Mouse (Mus musculus): ENCODE data around the gene Reep6. TPM values are rescaled to one million over a fixed set of nuclear protein-coding genes. Genes with fewer than 3 reads are reported as not detected.
"Not testable (repeated sequence)": the region's sequence is repeated elsewhere in the genome, so short reads cannot be mapped to it uniquely, and the experiment has no call there.

Gene Reep6
- polyA plus RNA-seq, 1 experiment from 2014 or later, result 6.6 TPM

DNA sequence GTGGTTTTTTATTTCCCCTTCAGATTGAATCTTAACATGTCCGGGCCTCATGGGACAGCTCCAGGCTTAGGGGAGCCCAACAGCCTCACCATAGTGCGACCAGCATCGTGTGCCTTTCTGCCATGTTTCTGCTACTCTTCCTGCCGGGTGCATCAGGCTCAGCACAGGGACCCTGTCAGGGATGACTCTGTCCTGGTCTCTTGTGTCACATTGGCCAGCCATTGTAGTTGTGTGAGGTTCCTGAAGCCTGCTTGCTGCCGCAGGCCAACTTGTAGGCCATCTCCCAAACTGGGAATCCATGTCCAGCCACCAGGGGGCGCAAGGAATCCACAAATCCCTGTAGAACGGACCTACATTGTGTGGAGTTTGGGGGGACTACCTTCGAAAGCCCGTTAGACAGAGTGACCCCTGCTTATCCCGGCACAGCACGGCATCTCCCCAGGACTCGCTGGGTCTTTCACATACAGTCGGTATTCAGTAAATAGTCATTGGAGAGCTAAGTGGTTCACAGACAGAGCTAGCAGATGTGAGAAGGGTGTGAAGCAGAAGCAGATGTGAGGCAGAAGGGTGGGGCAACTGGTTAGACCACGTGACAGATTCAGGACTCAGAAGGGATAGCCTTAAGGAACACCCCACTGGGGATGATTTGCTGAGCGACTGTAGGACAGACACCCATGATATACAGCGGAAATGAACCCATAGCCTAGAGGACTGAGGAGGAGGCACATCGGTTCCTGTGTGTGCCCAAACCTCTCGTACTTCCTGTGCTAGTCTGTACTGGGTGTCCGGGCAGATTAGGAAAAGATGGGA, 10.4 kb downstream of the Reep6 start:
- Histone ChIP-seq H3K9me3 (no peaks in the 10 kb centered on the region), H3K27me3 (replicated peaks; ENCODE audit: low read depth, poor library complexity, severe bottlenecking) (peaks cover 87% of the 10 kb centered on the region), H3K36me3 (replicated peaks) (0 out of 2 replicates have a peak, but pooled peaks cover 4% of the 10 kb centered on the region), H3K27ac (replicated peaks) (no peak overlapping the region), H3K4me3 (peak overlapping the region; percentile 28; the same call in 1 of the 2 replicates), H3K4me1 (peaks cover 48% of the 10 kb centered on the region)
- 24% methylated on average over 19 of the region's 19 CpGs for WGBS
- DNase-seq (ENCODE audit: low spot score), result peak; percentile 89

DNA sequence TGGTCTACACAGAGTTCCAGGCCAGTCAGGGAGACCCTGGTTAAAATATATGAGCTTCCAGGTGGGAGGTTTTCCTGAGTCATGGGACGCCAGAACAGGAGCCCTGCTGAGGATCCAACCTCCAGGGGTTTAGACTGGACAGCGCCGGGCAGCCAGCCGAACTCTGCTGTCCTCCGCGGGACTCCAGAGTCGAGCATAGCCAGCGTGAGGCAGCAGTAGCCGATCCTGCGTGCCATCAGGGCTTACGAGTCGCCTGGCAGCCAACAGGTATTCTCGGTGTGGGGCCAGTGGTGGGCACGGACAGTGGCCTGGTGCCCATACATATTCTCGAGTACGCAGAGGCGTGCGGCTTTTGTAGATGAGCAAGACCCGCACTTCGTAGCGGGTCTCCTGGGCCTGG, 11.3 kb downstream of the Reep6 start:
- Histone ChIP-seq H3K36me3 (replicated peaks) (no peaks in the 10 kb centered on the region), H3K9me3 (no peaks in the 10 kb centered on the region), H3K4me3 (peak overlapping the region; percentile 57), H3K4me1 (peaks cover 53% of the 10 kb centered on the region), H3K27me3 (replicated peaks; ENCODE audit: low read depth, poor library complexity, severe bottlenecking) (peaks cover 87% of the 10 kb centered on the region), H3K27ac (replicated peaks) (no peak overlapping the region)
- peak; percentile 28 for DNase-seq (ENCODE audit: low spot score)
- 8% methylated on average over 21 of the region's 21 CpGs for WGBS

DNA sequence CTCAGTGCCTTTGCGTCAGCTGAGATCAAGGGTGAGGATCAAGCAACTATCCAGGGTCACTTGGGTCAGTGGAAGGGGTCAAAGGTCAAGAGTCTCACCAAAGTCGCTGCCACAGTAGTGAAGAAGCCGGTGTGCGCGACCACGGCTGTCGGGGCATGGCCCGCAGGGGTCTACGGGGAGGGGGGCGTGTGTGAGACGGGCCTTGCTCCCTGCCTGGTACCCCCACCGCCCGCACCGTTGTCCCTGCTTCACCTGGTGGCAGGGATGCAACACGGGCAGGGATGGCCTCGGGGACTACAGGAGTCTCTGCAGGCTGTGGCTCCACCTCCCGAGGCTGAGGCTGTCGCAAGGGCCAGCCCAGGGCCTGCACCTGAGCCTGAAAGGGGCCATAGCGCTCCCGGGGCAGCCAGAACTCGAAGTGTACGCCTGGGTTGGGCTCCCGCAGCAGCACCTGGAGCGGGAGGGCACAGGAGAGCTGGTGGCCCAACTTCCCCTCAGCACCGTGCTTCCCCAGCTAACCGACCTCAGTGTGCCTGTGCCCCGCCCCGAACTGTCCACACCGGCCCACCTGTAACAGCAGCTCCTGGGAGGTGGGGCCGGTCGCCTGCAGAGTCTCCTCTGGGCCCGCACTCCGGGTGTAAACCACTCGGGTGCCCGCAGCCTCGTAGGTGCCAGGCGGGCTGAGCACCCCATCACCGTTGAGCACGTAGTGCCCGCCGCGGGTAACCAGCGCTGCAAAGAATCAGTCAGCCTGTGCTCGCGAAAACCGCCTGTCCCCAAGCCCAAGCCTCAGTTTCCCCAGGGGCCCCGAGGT, 11.9 kb downstream of the Reep6 start:
- Histone ChIP-seq H3K27ac (replicated peaks) (no peak overlapping the region), H3K4me1 (peaks cover 53% of the 10 kb centered on the region), H3K27me3 (replicated peaks; ENCODE audit: low read depth, poor library complexity, severe bottlenecking) (peaks cover 87% of the 10 kb centered on the region), H3K36me3 (replicated peaks) (no peaks in the 10 kb centered on the region), H3K9me3 (no peaks in the 10 kb centered on the region), H3K4me3 (peak overlapping the region; percentile 57)
- 2% methylated on average over 47 of the region's 47 CpGs for WGBS
- DNase-seq (ENCODE audit: low spot score), result peak; percentile 47

GRCm38 (mm10) chr10:80342305-80342748, 12.6 kb downstream of the Reep6 start:
- DNase-seq (ENCODE audit: low spot score), result peak; percentile 40
- Histone ChIP-seq H3K4me3 (peak overlapping the region; percentile 57), H3K4me1 (peaks cover 54% of the 10 kb centered on the region), H3K27ac (replicated peaks) (no peak overlapping the region), H3K27me3 (replicated peaks; ENCODE audit: low read depth, poor library complexity, severe bottlenecking) (peaks cover 89% of the 10 kb centered on the region), H3K36me3 (replicated peaks) (no peaks in the 10 kb centered on the region), H3K9me3 (no peaks in the 10 kb centered on the region)
- WGBS, result 2% methylated on average over 26 of the region's 26 CpGs

- Histone ChIP-seq H3K4me1 (peaks cover 59% of the 10 kb centered on the region), H3K4me3 (peak overlapping the region; percentile 57), H3K9me3 (no peaks in the 10 kb centered on the region), H3K27ac (replicated peaks) (0 out of 2 replicates have a peak overlapping the region, but pooled peaks have one; percentile 26), H3K36me3 (replicated peaks) (no peaks in the 10 kb centered on the region), H3K27me3 (replicated peaks; ENCODE audit: low read depth, poor library complexity, severe bottlenecking) (peaks cover 92% of the 10 kb centered on the region)
- peak; percentile 77 for DNase-seq (ENCODE audit: low spot score)
- under 1% methylated on average over 33 of the region's 33 CpGs for WGBS
These were observed 13.1 kb downstream of the Reep6 start for GRCm38 (mm10) chr10:80342749-80343424.

DNA sequence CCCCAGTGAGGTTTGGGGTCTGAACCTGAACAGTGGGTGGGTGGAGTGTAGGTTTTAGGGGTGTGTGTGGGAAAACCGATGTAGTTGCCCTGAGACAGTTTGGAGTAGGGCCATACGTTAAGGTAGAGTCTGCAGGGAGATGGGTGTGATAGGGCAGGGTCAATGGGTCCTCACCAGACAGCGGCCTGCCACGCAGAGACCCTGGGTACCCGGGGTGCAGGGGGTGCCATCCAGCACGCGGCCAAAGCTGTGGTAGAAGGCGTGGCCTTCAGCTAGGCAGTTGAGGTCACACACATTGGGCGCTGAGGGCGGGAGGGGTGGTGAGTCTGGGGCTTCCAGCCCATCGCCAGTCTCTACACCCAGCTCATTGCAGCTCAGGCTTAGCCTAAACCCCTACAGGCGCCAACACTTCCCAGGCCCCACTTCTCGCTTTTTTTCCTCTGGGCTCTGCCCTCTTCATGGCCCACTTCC, 13.7 kb downstream of the Reep6 start:
- Histone ChIP-seq H3K4me1 (peaks cover 65% of the 10 kb centered on the region), H3K9me3 (no peaks in the 10 kb centered on the region), H3K27me3 (replicated peaks; ENCODE audit: low read depth, poor library complexity, severe bottlenecking) (peaks cover 92% of the 10 kb centered on the region), H3K4me3 (peak overlapping the region; percentile 57), H3K27ac (replicated peaks) (peak overlapping the region; percentile 40; the same call in 1 of the 2 replicates), H3K36me3 (replicated peaks) (no peaks in the 10 kb centered on the region)
- no peak for DNase-seq (ENCODE audit: low spot score)
- WGBS, result 27% methylated on average over 13 of the region's 13 CpGs

DNA sequence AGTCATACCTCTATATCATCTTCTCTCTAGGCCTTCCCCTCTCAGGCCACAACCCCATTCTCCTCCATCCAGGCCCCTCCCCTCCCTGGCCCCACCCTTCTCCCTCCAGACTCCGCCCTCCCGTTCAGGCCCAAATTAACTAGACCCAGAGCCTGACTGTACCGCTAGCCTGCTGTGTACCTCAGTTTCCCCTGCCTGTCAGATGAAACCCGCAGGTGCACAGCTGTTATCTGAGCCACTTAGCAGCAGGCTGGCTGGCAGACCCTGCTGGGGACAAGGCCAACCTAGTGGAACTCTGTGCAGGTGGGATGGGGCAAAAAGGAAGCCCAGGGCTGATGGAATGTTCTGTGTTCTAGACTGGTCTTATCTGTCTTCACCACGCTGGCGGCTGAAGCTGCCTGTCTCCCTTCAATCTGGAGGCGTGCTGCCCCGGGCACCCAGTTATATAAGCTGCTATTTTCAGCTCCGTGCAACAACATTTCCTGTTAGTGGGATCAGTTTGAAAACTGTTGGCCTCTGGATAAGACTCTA, 14.4 kb downstream of the Reep6 start:
- no peaks in the 10 kb centered on the region for H3K36me3 ChIP-seq (replicated peaks)
- 36% methylated on average over 9 of the region's 9 CpGs for WGBS
- no peak for DNase-seq (ENCODE audit: low spot score)
- peak overlapping the region; percentile 37; the same call in 1 of the 2 replicates for H3K4me3 ChIP-seq
- H3K4me1 ChIP-seq, result peaks cover 72% of the 10 kb centered on the region
- H3K27me3 ChIP-seq (replicated peaks; ENCODE audit: low read depth, poor library complexity, severe bottlenecking), result peaks cover 99% of the 10 kb centered on the region
- H3K27ac ChIP-seq (replicated peaks), result no peak overlapping the region
- no peaks in the 10 kb centered on the region for H3K9me3 ChIP-seq

GRCm38 (mm10) chr10:80345122-80345521, 15.4 kb downstream of the Reep6 start:
- H3K9me3 ChIP-seq, result no peaks in the 10 kb centered on the region
- DNase-seq (ENCODE audit: low spot score), result peak; percentile 63
- 1% methylated on average over 16 of the region's 16 CpGs for WGBS
- 0 out of 2 replicates have a peak overlapping the region, but pooled peaks have one; percentile 6 for H3K27ac ChIP-seq (replicated peaks)
- H3K4me3 ChIP-seq, result peak overlapping the region; percentile 37
- H3K4me1 ChIP-seq, result peaks cover 71% of the 10 kb centered on the region
- peaks cover 100% of the 10 kb centered on the region for H3K27me3 ChIP-seq (replicated peaks; ENCODE audit: low read depth, poor library complexity, severe bottlenecking)
- no peaks in the 10 kb centered on the region for H3K36me3 ChIP-seq (replicated peaks)

DNA sequence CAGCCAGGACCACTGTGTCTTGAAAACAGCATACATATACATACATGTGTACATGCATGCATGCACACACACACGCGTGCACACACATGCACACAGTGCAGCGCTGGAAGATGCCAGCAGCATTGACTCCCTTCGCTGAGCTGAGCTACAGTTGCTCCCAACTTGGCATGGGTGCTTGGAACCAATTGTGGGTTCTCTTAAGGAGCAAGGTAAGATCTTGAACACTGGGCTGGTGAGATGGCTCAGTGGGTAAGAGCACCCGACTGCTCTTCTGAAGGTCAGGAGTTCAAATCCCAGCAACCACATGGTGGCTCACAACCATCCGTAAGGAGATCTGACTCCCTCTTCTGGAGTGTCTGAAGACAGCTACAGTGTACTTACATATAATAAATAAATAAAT, 16.2 kb downstream of the Reep6 start:
- WGBS, result 73% methylated on average over 6 of the region's 6 CpGs
- peaks cover 100% of the 10 kb centered on the region for H3K27me3 ChIP-seq (replicated peaks; ENCODE audit: low read depth, poor library complexity, severe bottlenecking)
- H3K4me3 ChIP-seq; DNase-seq (ENCODE audit: low spot score); H3K27ac ChIP-seq (replicated peaks); H3K9me3 ChIP-seq; H3K36me3 ChIP-seq (replicated peaks): not testable (repeated sequence)
- peaks cover 69% of the 10 kb centered on the region for H3K4me1 ChIP-seq

DNA sequence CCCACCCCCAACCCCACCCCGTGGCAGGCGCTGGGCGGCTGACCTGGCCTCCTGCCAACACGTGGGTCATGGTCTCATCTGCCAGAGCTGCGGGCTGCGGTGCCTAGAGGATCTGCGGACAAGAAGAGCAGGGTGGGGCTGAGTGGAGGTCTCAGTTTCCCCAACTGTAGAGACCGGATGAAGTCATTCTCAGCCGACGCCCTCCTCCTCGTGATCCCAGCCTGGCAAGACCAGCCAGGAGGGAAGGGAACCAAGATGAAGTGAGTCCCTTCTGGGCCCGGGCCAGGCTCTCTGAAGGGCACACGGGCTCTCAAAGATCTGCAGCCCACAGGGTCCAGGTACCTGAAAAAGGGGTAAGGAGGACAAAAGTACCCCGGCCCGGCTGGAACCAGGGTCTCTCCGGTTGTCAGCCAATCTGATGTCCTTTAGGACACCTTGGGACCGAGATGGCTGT, 17.8 kb downstream of the Reep6 start:
- 18% methylated on average over 17 of the region's 17 CpGs for WGBS
- Histone ChIP-seq H3K36me3 (replicated peaks) (no peaks in the 10 kb centered on the region), H3K9me3 (no peaks in the 10 kb centered on the region), H3K27ac (replicated peaks) (no peak overlapping the region), H3K4me1 (peaks cover 53% of the 10 kb centered on the region), H3K4me3 (peak overlapping the region; percentile 47), H3K27me3 (replicated peaks; ENCODE audit: low read depth, poor library complexity, severe bottlenecking) (peaks cover 100% of the 10 kb centered on the region)
- DNase-seq (ENCODE audit: low spot score), result no peak

GRCm38 (mm10) chr10:80348244-80348781, 18.6 kb downstream of the Reep6 start, which contains the start of gene Adamtsl5:
Gene Adamtsl5 (minus strand): TSS chr10:80348412.
- H3K27me3 ChIP-seq (replicated peaks; ENCODE audit: low read depth, poor library complexity, severe bottlenecking), result peaks cover 100% of the 10 kb centered on the region
- no peaks in the 10 kb centered on the region for H3K9me3 ChIP-seq
- peak within 1 kb of the TSS; percentile 49; the same call in 1 of the 2 replicates for H3K27ac ChIP-seq (replicated peaks)

More at GRCm38 (mm10) chr10:80348244-80348781, 18.6 kb downstream of the Reep6 start, which contains the start of gene Adamtsl5:
- peak within 1 kb of the TSS; percentile 47 for H3K4me3 ChIP-seq
- under 1% methylated on average over 42 of the region's 42 CpGs for WGBS
- peak; percentile 80 for DNase-seq (ENCODE audit: low spot score)
- H3K4me1 ChIP-seq, result peaks cover 46% of the 10 kb centered on the region
- no peaks in the 10 kb centered on the region for H3K36me3 ChIP-seq (replicated peaks)

All from embryonic facial prominence, embryonic 10.5 days (tissue).